Mouse (Mus musculus) cerebellum, adult 11 months (tissue): ENCODE results near the gene Cltc.

Experiments used
- DNase-seq: peaks from one replicate; pipeline ENCODE4 v3.0.0; 2022

Gene Cltc

DNA sequence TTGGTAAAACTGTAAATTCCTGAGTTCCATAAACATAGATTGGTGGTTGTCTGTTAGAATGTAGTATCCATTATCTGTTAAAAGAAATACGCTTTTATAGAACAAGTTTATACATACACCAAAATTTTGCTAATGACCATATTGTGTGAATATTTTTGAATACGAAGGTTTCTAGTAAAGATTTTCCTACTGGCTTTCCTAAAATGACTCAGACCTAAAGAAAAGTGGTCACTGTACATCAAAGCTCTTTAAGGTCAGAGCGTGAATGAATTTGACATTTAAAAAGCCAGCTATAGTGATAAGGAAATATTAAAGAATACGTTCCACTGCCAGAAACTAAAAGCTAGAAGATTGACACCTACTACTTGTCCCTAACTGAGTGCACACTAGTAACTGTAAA is 112.8 kb downstream of the Cltc start:
- no peak for DNase-seq
